In genomic region chr2:49788051-49788418, GRCm38 (mm10) we compare ENCODE assay signal across 8 mouse cellular contexts. TPM values are rescaled to one million over a fixed set of nuclear protein-coding genes. Genes with fewer than 3 reads are reported as not detected.
DNase-seq lines count a peak whose midpoint lies in the region; ATAC-seq and TF ChIP-seq lines count a peak whose summit lies in the region.

No protein-coding gene starts in this region.

- no peak; the same call in 1 of the 2 replicates for ATAC-seq in embryonic facial prominence, embryonic 14.5 days (ENCODE audit: low read depth)
- ATAC-seq in intestine, embryonic 15.5 days = peak; percentile 48

- peak overlapping the region; percentile 68 for H3K4me3 ChIP-seq in left cerebral cortex, adult 2 months
- peak overlapping the region; percentile 69 for H3K4me3 ChIP-seq in embryonic facial prominence, embryonic 14.5 days (ENCODE audit: low read depth, low read length)
- peak overlapping the region; percentile 60 for H3K4me3 ChIP-seq in intestine, embryonic 15.5 days (replicated peaks)

- no peaks in the 10 kb centered on the region for H3K9me3 ChIP-seq in embryonic facial prominence, embryonic 14.5 days (ENCODE audit: control insufficient read depth, low read length)
- H3K9me3 ChIP-seq in intestine, embryonic 15.5 days = no peaks in the 10 kb centered on the region

- H3K4me2 ChIP-seq in embryonic facial prominence, embryonic 14.5 days (ENCODE audit: low read depth, low read length) = peak overlapping the region; percentile 99
- peak overlapping the region; percentile 99 for H3K4me2 ChIP-seq in intestine, embryonic 15.5 days (replicated peaks)

- H3K9ac ChIP-seq in embryonic facial prominence, embryonic 14.5 days (ENCODE audit: low read depth, low read length) = peak overlapping the region; percentile 75
- H3K9ac ChIP-seq in intestine, embryonic 15.5 days = peak overlapping the region; percentile 58

- no peak for TF ChIP-seq CTCF in left cerebral cortex, adult 2 months (IDR thresholded peaks at IDR 0.05)

- H3K27ac ChIP-seq in left cerebral cortex, adult 2 months = peak overlapping the region; percentile 53
- H3K27ac ChIP-seq in embryonic facial prominence, embryonic 14.5 days (replicated peaks; ENCODE audit: low read depth, low read length) = no peak overlapping the region
- no peak overlapping the region for H3K27ac ChIP-seq in intestine, embryonic 15.5 days

- no peak for DNase-seq in left cerebral cortex, adult 2 months (ENCODE audit: extremely low spot score in 1 of 2, low spot score in 2 of 2)
- DNase-seq in left cerebral cortex, postnatal 36 days (ENCODE audit: low spot score in 2 of 2) = no peak
- DNase-seq in embryonic facial prominence, embryonic 14.5 days (ENCODE audit: low spot score) = no peak
- DNase-seq in naive thymus-derived CD4-positive, alpha-beta T cell, adult 2 months (ENCODE audit: low read depth) = peak; percentile 49
- no peak for DNase-seq in adrenal gland, postnatal 25 days
- no peak for DNase-seq in frontal cortex, postnatal 36 days (ENCODE audit: low spot score in 2 of 2)
- no peak for DNase-seq in yolk sac, embryonic 10.5 days (ENCODE audit: low spot score)

- intact Hi-C loops in left cerebral cortex, adult 2 months (cut with DNase I) = no loop called here
- intact Hi-C loops in left cerebral cortex, postnatal 36 days (cut with DNase I) = no loop called here

- WGBS in embryonic facial prominence, embryonic 14.5 days = 2% methylated on average over 12 of the region's 14 CpGs
- WGBS in intestine, embryonic 15.5 days = 2% methylated on average over 14 of the region's 14 CpGs

- H3K4me1 ChIP-seq in embryonic facial prominence, embryonic 14.5 days (ENCODE audit: control insufficient read depth, insufficient read depth, low read length) = peaks cover 4% of the 10 kb centered on the region; the same call in 1 of the 2 replicates
- H3K4me1 ChIP-seq in intestine, embryonic 15.5 days (replicated peaks) = 0 out of 2 replicates have a peak, but pooled peaks cover 7% of the 10 kb centered on the region

- H3K36me3 ChIP-seq in embryonic facial prominence, embryonic 14.5 days (ENCODE audit: control insufficient read depth, insufficient read depth, low read length) = no peaks in the 10 kb centered on the region
- no peaks in the 10 kb centered on the region for H3K36me3 ChIP-seq in intestine, embryonic 15.5 days

- H3K27me3 ChIP-seq in embryonic facial prominence, embryonic 14.5 days (replicated peaks; ENCODE audit: control insufficient read depth, insufficient read depth, low read length) = peaks cover 19% of the 10 kb centered on the region
- peaks cover 11% of the 10 kb centered on the region; the same call in 1 of the 2 replicates for H3K27me3 ChIP-seq in intestine, embryonic 15.5 days (replicated peaks)

RNA-seq across cellular contexts. Expression of gene Lypd6b, which starts 0.5 kb away (rescaled TPM):
- total RNA-seq in left cerebral cortex, adult 2 months (2021) = 1 to 10 TPM; 6.3 to 7.4 TPM
- 1 to 10 TPM; 7.8 to 9.0 TPM for total RNA-seq in left cerebral cortex, postnatal 36 days (2021)
- 7.9 and 9.2 TPM in 2 replicates for polyA plus RNA-seq in embryonic facial prominence, embryonic 14.5 days (2014; fragmentation: Nextera tagmentation; extraction: Ambion mirVana)
- 2.0 and 2.8 TPM in 2 replicates for polyA plus RNA-seq in intestine, embryonic 15.5 days (2015; fragmentation: Nextera tagmentation; extraction: Ambion mirVana)
- 1.2 and 1.9 TPM in 2 replicates for total RNA-seq in adrenal gland, postnatal 25 days (2021)
